Mouse (Mus musculus) lung, adult 2 months (tissue): ENCODE data around the gene Acsl4.

Experiments used
- CTCF ChIP-seq: fragments of 200-500 bp; IDR thresholded peaks from 2 replicates; pipeline ENCODE4 v1.5.1; 2011; ENCODE audit warnings: mild to moderate bottlenecking, low read length, control low read depth; ENCODE audit not compliant: insufficient read depth
- POLR2A ChIP-seq: fragments of 200-500 bp; IDR thresholded peaks from 2 replicates; pipeline ENCODE4 v1.6.1; 2011; ENCODE audit warnings: low read depth, mild to moderate bottlenecking, control low read depth, low read length, borderline replicate concordance; ENCODE audit errors: extremely low read depth

- no peak for TF ChIP-seq CTCF
- no peak for TF ChIP-seq POLR2A
Observed at GRCm38 (mm10) chrX:142426628-142427027, 36.3 kb upstream of the Acsl4 start.
